Comparison of ENCODE assay signal across 12 mouse cellular contexts in genomic region chr10:100019246-100020195, GRCm38 (mm10). TPM values are rescaled to one million over a fixed set of nuclear protein-coding genes. Genes with fewer than 3 reads are reported as not detected.
A peak's percentile ranks its signal among the peaks of the same experiment; 100 is the strongest.
DNase-seq lines count a peak whose midpoint lies in the region; ATAC-seq lines count a peak whose summit lies in the region.
"Had no signal": no experiment of that assay in that cellular context is flagged by ENCODE, and none has a peak within 500 bp of the region (broad histone marks: within the 10 kb centered on the region; RNA-seq: fewer than 3 reads in every experiment).

No protein-coding gene starts in this region.

- H3K27me3 ChIP-seq in heart, embryonic 12.5 days (replicated peaks): no peaks in the 10 kb centered on the region
- peaks cover 12% of the 10 kb centered on the region; the same call in 1 of the 2 replicates for H3K27me3 ChIP-seq in kidney, embryonic 16.5 days (ENCODE audit: insufficient read depth, low read length)
- H3K27me3 ChIP-seq in midbrain, embryonic 16.5 days (ENCODE audit: control insufficient read depth, insufficient read depth, low read depth, low read length): peaks cover 38% of the 10 kb centered on the region
- peaks cover 100% of the 10 kb centered on the region for H3K27me3 ChIP-seq in midbrain, embryonic 10.5 days (ENCODE audit: low read depth, poor library complexity, severe bottlenecking)
- H3K27me3 ChIP-seq: CH12.LX had no signal

- H3K27ac ChIP-seq in heart, embryonic 12.5 days (ENCODE audit: poor library complexity, severe bottlenecking): no peak overlapping the region
- no peak overlapping the region for H3K27ac ChIP-seq in kidney, embryonic 16.5 days (ENCODE audit: low read length)
- H3K27ac ChIP-seq in midbrain, embryonic 16.5 days (ENCODE audit: low read length): no peak overlapping the region
- H3K27ac ChIP-seq in midbrain, embryonic 10.5 days (replicated peaks): no peak overlapping the region

- no peaks in the 10 kb centered on the region for H3K9me3 ChIP-seq in heart, embryonic 12.5 days (replicated peaks)
- no peaks in the 10 kb centered on the region for H3K9me3 ChIP-seq in kidney, embryonic 16.5 days (ENCODE audit: low read length)
- H3K9me3 ChIP-seq in midbrain, embryonic 16.5 days (replicated peaks; ENCODE audit: control insufficient read depth, low read length, poor library complexity, severe bottlenecking): no peaks in the 10 kb centered on the region
- H3K9me3 ChIP-seq in midbrain, embryonic 10.5 days (replicated peaks): no peaks in the 10 kb centered on the region

- H3K4me2 ChIP-seq in heart, embryonic 12.5 days: peak overlapping the region; percentile 1
- H3K4me2 ChIP-seq in kidney, embryonic 16.5 days (replicated peaks; ENCODE audit: low read depth, low read length): peak overlapping the region; percentile 96
- H3K4me2 ChIP-seq in midbrain, embryonic 16.5 days (ENCODE audit: low read length): peak overlapping the region; percentile 20

- H3K9ac ChIP-seq in heart, embryonic 12.5 days: no peak overlapping the region
- H3K9ac ChIP-seq in kidney, embryonic 16.5 days (replicated peaks; ENCODE audit: low read length): no peak overlapping the region
- no peak overlapping the region for H3K9ac ChIP-seq in midbrain, embryonic 16.5 days (ENCODE audit: low read depth, low read length)

- peaks cover 45% of the 10 kb centered on the region for H3K4me1 ChIP-seq in heart, embryonic 12.5 days (replicated peaks)
- H3K4me1 ChIP-seq in kidney, embryonic 16.5 days (ENCODE audit: insufficient read depth, low read length): peaks cover 21% of the 10 kb centered on the region
- H3K4me1 ChIP-seq in midbrain, embryonic 16.5 days (ENCODE audit: control insufficient read depth, insufficient read depth, low read length): peaks cover 17% of the 10 kb centered on the region
- H3K4me1 ChIP-seq in midbrain, embryonic 10.5 days: peaks cover 56% of the 10 kb centered on the region

- 0 out of 2 replicates have a peak, but pooled peaks cover 5% of the 10 kb centered on the region for H3K36me3 ChIP-seq in heart, embryonic 12.5 days
- H3K36me3 ChIP-seq in kidney, embryonic 16.5 days (ENCODE audit: insufficient read depth, low read length): no peaks in the 10 kb centered on the region
- no peaks in the 10 kb centered on the region for H3K36me3 ChIP-seq in midbrain, embryonic 16.5 days (ENCODE audit: control insufficient read depth, insufficient read depth, low read length)
- H3K36me3 ChIP-seq in midbrain, embryonic 10.5 days: no peaks in the 10 kb centered on the region

- 58% methylated on average over 17 of the region's 17 CpGs for WGBS in heart, embryonic 12.5 days
- 38% methylated on average over 17 of the region's 17 CpGs for WGBS in kidney, embryonic 16.5 days
- WGBS in midbrain, embryonic 16.5 days: 59% methylated on average over 17 of the region's 17 CpGs
- 76% methylated on average over 17 of the region's 17 CpGs for WGBS in midbrain, embryonic 10.5 days

- no peak for DNase-seq in heart, adult 9 months (ENCODE audit: low spot score in 2 of 2)
- no peak for DNase-seq in kidney, adult 9 months
- no peak for DNase-seq in midbrain, embryonic 10.5 days (ENCODE audit: low spot score)
- no peak for DNase-seq in yolk sac, embryonic 10.5 days (ENCODE audit: low spot score)
- DNase-seq in gastrocnemius, postnatal 25 days: no peak
- DNase-seq: cerebellum, postnatal 25 days; right cerebral cortex, postnatal 25 days had no signal

- no peak overlapping the region for H3K4me3 ChIP-seq in heart, embryonic 12.5 days
- no peak overlapping the region for H3K4me3 ChIP-seq in kidney, embryonic 16.5 days (ENCODE audit: low read length)
- H3K4me3 ChIP-seq in midbrain, embryonic 16.5 days (ENCODE audit: low read depth, low read length): peak overlapping the region; percentile 13; the same call in 1 of the 2 replicates
- H3K4me3 ChIP-seq in midbrain, embryonic 10.5 days: no peak overlapping the region

- no peak for ATAC-seq in heart, embryonic 12.5 days (ENCODE audit: insufficient number of reproducible peaks, low FRiP score)
- ATAC-seq in kidney, embryonic 16.5 days (ENCODE audit: low FRiP score, low TSS enrichment): no peak
- no peak for ATAC-seq in midbrain, embryonic 16.5 days

RNA-seq across cellular contexts. Expression of gene Kitl, which starts 4.1 kb away (rescaled TPM):
- 17.8 and 19.4 TPM in 2 replicates for polyA plus RNA-seq in heart, embryonic 12.5 days (2016; fragmentation: Nextera tagmentation; extraction: Ambion mirVana)
- polyA plus RNA-seq in kidney, embryonic 16.5 days (2015; fragmentation: Nextera tagmentation; extraction: Ambion mirVana): 19.3 and 22.8 TPM in 2 replicates
- polyA plus RNA-seq in midbrain, embryonic 16.5 days (2015; fragmentation: Nextera tagmentation; extraction: Ambion mirVana): 67.0 and 99.2 TPM in 2 replicates
- polyA plus RNA-seq in midbrain, embryonic 10.5 days (2016; fragmentation: Nextera tagmentation; extraction: Ambion mirVana): 10.5 and 11.9 TPM in 2 replicates
- total RNA-seq in gastrocnemius, postnatal 25 days (2021): 10 to 100 TPM; 20.4 to 22.3 TPM
- total RNA-seq: CH12.LX; neutrophil, adult 5-6 weeks had no signal

Comparison
In these comparisons a context has a peak if more than half of its experiments do, and no peak if none do; other contexts are left out.
1. H3K4me2 ChIP-seq: peak in every context shown above with its lines; median percentile 96 in kidney, embryonic 16.5 days; 20 in midbrain, embryonic 16.5 days; 1 in heart, embryonic 12.5 days.